Mouse (Mus musculus) c-Kit-positive CD71-negative TER-119-negative erythroid progenitor cells, embryonic 14.5 days (primary cell): Measurements from ENCODE around the gene Scml4.

Source experiments
- DNase-seq: peaks from one replicate; pipeline ENCODE4 v3.0.0-alpha.2; 2013; ENCODE audit warnings: low read depth

The Scml4 gene

GRCm38 (mm10) chr10:42862102-42862740 is 2.1 kb downstream of the Scml4 start:
- DNase-seq, result no peak

- no peak for DNase-seq
Observed at GRCm38 (mm10) chr10:42862806-42863205, 2.6 kb downstream of the Scml4 start.

- no peak for DNase-seq
Observed at GRCm38 (mm10) chr10:42863621-42864391, 3.6 kb downstream of the Scml4 start.

- DNase-seq, result no peak
Observed at GRCm38 (mm10) chr10:42864696-42865095, 4.5 kb downstream of the Scml4 start.

GRCm38 (mm10) chr10:42868416-42868815 is 8.2 kb downstream of the Scml4 start:
- no peak for DNase-seq

GRCm38 (mm10) chr10:42869467-42869866 is 9.3 kb downstream of the Scml4 start:
- no peak for DNase-seq

GRCm38 (mm10) chr10:42872269-42873010 is 12.3 kb downstream of the Scml4 start:
- DNase-seq, result no peak

- no peak for DNase-seq
Observed at GRCm38 (mm10) chr10:42873077-42873595, 13.0 kb downstream of the Scml4 start.

- no peak for DNase-seq
Observed at GRCm38 (mm10) chr10:42876172-42876571, 16.0 kb downstream of the Scml4 start.

GRCm38 (mm10) chr10:42879269-42879681 is 19.1 kb downstream of the Scml4 start:
- no peak for DNase-seq

- no peak for DNase-seq
Observed at GRCm38 (mm10) chr10:42879682-42880081, 19.5 kb downstream of the Scml4 start.

GRCm38 (mm10) chr10:42887040-42887439 is 26.9 kb downstream of the Scml4 start:
- no peak for DNase-seq

- DNase-seq, result no peak
Observed at GRCm38 (mm10) chr10:42888241-42888640, 28.1 kb downstream of the Scml4 start.

- DNase-seq, result no peak
Observed at GRCm38 (mm10) chr10:42890365-42890764, 30.2 kb downstream of the Scml4 start.

GRCm38 (mm10) chr10:42892250-42892649 is 32.1 kb downstream of the Scml4 start:
- DNase-seq, result no peak

- DNase-seq, result no peak
Observed at GRCm38 (mm10) chr10:42892987-42893386, 32.8 kb downstream of the Scml4 start.

GRCm38 (mm10) chr10:42893857-42894256 is 33.7 kb downstream of the Scml4 start:
- DNase-seq, result no peak

GRCm38 (mm10) chr10:42894263-42894662 is 34.1 kb downstream of the Scml4 start:
- no peak for DNase-seq

- DNase-seq, result no peak
Observed at GRCm38 (mm10) chr10:42894696-42895095, 34.5 kb downstream of the Scml4 start.

GRCm38 (mm10) chr10:42896621-42897020 is 36.5 kb downstream of the Scml4 start:
- no peak for DNase-seq

- DNase-seq, result no peak
Observed at GRCm38 (mm10) chr10:42897166-42897565, 37.0 kb downstream of the Scml4 start.

- DNase-seq, result no peak
Observed at GRCm38 (mm10) chr10:42897632-42898031, 37.5 kb downstream of the Scml4 start.

- no peak for DNase-seq
Observed at GRCm38 (mm10) chr10:42901361-42901760, 41.2 kb downstream of the Scml4 start.
